Mouse (Mus musculus) spleen, embryonic (tissue): Measurements from ENCODE around the gene Gm6904.
"Not testable (repeated sequence)": the region's sequence is repeated elsewhere in the genome, so short reads cannot be mapped to it uniquely, and the experiment has no call there.

ENCODE experiments used
- CTCF ChIA-PET: fragments of 350-600 bp; sonication (Branson Sonifier 250); formaldehyde crosslinking; loops from one replicate; lab custom pipeline; 2022; lab: Charles Lee

Gene Gm6904

DNA sequence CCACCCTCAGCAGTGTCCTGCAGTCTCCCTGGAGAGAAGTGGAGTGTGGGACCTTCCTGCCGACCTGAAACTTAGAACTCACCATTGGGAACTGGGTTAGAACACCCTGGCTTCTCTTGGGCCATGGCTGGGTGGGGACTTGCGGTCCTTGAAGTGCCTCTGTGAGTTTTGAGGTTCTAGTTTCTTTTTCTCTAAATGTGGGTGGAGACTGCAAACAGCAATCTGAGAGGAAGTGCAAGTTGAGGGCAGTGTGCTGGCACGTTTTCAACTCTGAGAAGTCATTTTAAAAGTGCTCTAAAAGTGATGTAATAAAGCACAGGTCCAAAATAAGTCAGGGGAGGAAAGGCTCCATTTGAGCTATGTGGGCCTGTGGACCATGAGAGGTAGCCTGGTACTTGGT is at the start of gene Gm6904:
TSS of gene Gm6904 (minus strand) at position 161 of the 400 bp plus-strand sequence.
- CTCF ChIA-PET: no interaction called here

- CTCF ChIA-PET: not testable (repeated sequence)
Measured at GRCm38 (mm10) chr14:59297391-59297790, 37.4 kb upstream of the Gm6904 start, which contains the start of gene Phf11a. Gene Phf11a, minus strand, starts transcription at chr14:59297522.

DNA sequence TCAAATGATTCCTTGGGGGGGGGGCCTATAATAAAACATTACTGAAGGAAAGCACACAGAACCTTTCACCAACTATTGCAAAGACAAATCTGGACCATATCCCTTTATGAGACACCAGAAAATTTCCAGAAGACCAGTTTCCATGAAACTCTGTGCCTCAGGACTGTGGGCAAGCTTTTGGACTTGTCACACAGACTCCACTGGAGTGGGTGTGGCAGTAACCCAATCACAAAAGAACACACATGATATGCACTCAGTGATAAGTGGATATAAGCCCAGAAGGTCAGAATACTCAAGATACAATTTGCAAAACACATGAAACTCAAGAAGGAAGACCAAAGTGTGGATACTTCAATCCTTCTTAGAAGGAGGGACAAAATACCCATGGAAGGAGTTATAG is 31.8 kb upstream of the Gm6904 start:
- CTCF ChIA-PET: interaction anchor here (0.6 to 0.7 kb wide), 3 partner anchors 42 to 1001 kb away, joined by 3 to 9 read pairs (median 3); no protein-coding TSS in a partner anchor

GRCm38 (mm10) chr14:59274961-59275360 is 14.9 kb upstream of the Gm6904 start:
- CTCF ChIA-PET: not testable (repeated sequence)

- CTCF ChIA-PET: not testable (repeated sequence)
Measured at GRCm38 (mm10) chr14:59255861-59256260, 4.2 kb downstream of the Gm6904 start.

DNA sequence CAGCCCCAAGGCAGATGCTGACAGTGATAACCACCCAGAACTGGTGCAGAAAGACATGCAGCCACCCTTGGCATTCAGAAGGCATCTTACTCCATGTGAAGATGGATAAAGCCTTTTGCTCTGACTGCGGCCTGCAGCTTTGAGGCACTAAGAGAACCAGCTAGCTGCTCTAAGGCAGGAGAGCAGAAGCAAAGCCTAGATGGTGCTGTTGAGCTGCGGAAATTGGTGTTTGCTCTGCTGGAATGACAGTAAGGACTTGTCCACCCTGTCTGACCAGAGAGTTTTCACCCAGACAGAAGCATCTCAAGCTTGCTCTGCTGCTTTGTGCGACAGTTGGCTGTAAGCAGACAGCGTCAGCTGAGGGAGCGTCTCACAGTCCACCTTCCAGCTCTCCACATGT is 9.7 kb downstream of the Gm6904 start:
- CTCF ChIA-PET: not testable (repeated sequence)

- CTCF ChIA-PET: interaction anchor here (0.6 kb wide), 1 partner anchor 11 kb away, joined by 6 read pairs; no protein-coding TSS in a partner anchor
Measured at GRCm38 (mm10) chr14:59233635-59234034, 26.4 kb downstream of the Gm6904 start.

GRCm38 (mm10) chr14:59232003-59232402 is 28.0 kb downstream of the Gm6904 start:
- CTCF ChIA-PET: no interaction called here

DNA sequence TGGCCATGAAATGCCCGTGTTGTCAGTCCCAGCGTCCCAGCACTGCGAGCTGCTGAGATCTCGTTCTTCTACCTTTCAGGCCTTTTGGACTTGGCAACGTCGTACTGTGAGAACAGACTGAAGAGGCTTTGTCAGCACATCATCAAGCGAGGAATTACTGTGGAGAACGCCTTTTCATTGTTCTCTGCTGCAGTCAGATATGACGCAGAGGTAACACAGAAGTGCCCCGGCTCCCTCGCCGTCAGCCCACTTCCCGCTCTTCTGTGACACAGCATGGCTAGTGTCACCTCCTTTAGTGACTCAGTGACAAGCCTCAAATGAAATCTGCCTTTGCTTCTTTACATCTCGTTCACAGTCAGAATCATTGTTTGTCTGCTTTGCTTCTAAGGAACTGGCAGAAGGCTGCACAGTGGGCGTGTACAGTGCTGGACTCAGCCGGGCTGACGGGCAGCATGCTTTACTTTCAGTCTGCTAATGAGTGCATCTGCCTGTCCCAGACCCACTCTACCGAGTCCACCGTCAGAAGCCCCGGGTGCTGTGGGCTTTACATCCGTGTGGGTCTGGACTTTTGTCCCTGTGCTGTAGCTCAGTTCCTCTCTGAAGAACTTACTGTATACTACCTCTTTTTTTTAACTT is 29.6 kb downstream of the Gm6904 start:
- CTCF ChIA-PET: no interaction called here

- CTCF ChIA-PET: no interaction called here
Measured at GRCm38 (mm10) chr14:59229822-59230221, 30.2 kb downstream of the Gm6904 start.

GRCm38 (mm10) chr14:59226240-59226639 is 33.8 kb downstream of the Gm6904 start:
- CTCF ChIA-PET: no interaction called here

GRCm38 (mm10) chr14:59219241-59219640 is 40.8 kb downstream of the Gm6904 start:
- CTCF ChIA-PET: no interaction called here

- CTCF ChIA-PET: no interaction called here
Measured at GRCm38 (mm10) chr14:59209816-59210215, 50.2 kb downstream of the Gm6904 start.

GRCm38 (mm10) chr14:59209003-59209402 is 51.0 kb downstream of the Gm6904 start:
- CTCF ChIA-PET: interaction anchor here (0.6 kb wide), 1 partner anchor 33 kb away, joined by 3 read pairs; no protein-coding TSS in a partner anchor

GRCm38 (mm10) chr14:59205976-59206583 is 53.9 kb downstream of the Gm6904 start:
- CTCF ChIA-PET: no interaction called here

- CTCF ChIA-PET: no interaction called here
Measured at GRCm38 (mm10) chr14:59205461-59205860, 54.6 kb downstream of the Gm6904 start.

DNA sequence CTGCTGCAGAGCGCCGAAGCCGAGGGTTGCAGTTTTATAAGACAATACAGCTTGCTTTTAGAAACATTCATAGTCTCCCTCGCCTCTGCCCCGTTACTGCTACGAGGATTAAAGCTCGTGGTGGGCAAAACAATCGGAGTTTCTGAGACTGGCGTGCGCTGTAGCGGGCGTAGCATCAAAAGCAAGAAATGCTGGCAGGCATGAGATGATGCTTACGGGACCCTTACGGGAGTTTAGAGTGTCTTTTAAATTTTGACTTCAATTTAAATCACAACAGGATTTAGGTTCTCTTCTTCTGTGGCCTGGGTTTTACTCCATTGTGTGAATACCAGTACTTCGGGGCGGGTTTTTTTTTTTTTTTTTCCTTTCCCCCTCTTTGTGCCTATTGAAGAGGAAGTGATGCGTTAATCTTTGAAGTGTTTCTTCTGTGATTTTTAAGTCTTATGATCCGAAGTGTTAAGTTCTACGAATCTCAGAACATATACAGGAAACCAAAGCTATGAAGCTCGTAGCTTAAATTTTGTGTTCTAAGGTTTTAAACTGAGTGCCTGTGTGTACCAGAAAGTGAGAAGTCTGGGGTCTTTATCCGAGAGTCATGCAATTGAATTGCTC is 58.3 kb downstream of the Gm6904 start:
- CTCF ChIA-PET: interaction anchor here (0.7 kb wide), 1 partner anchor 237 kb away, joined by 7 read pairs; no protein-coding TSS in a partner anchor

DNA sequence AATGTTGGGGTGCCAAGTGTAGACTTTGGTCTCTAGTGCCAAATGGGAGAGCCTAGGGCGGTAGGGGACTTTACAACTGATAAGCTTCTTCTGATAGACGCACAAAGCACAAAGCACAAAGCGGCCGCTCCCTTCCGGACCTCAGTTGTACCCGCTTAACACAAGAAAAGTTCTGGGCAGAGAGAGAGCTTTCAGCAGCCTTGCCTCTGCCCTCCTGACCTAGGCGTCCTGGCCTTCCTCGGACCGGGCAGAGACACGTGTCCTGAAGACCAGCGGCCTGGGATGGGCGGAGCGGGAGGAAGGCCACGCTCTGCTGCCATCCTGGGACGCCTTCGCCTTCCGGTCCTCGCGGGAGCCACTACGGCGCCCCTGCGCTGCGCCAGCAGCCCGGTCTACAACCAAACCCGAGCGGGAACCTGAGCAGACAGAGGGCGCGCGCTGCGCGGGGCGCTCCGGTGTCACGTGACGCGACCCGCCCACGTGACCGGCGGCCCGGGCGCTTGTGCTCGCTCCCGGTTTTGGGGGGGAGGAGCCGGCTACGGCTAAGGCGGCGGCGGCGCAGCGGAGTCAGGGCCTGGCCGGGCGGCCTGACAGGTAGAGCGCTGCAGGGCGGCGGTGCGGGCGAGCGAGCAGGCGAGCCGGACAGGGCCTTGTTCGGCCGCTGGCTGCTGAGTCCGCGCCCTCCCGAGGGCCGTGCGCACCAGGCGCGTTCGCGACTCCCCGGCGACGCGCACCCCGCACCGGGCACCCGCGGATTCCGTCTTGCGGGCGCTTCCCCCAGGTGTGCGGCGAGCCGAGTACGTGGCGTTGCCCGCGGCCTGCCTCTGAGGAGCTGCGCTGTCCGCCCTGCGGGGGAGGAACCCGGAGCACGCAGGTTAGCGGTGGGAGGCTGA is 59.1 kb downstream of the Gm6904 start, which contains the start of gene Rcbtb1:
TSS of gene Rcbtb1 (plus strand) at position 499 of the 893 bp plus-strand sequence.
- CTCF ChIA-PET: interaction anchor here (0.7 kb wide), 1 partner anchor 238 kb away, joined by 7 read pairs; no protein-coding TSS in a partner anchor
